Mouse (Mus musculus) erythroblast, adult 5-6 weeks (primary cell): ENCODE results near the gene Taar8a. TPM values are rescaled to one million over a fixed set of nuclear protein-coding genes. Genes with fewer than 3 reads are reported as not detected.

Experiments used
- ATAC-seq: replicated peaks from 2 replicates; pipeline ENCODE4 v1.8.0; 2016; ENCODE audit warnings: moderate number of reproducible peaks, mild to moderate bottlenecking, moderate TSS enrichment, inconsistent platforms; ENCODE audit not compliant: poor library complexity, low FRiP score, severe bottlenecking
- total RNA-seq, 2 experiments: library from RNA; stranded (forward) in 1 of 2; stranded (reverse) in 1 of 2; fragments of 150-400 nt in 1 of 2; fragments of 200-764, 138-1000 nt in 1 of 2; gene quantifications; 2 replicates each; pipeline versions ENCODE4 v1.2.3 to v1.2.4; 2015 to 2017; ENCODE audit warnings: low replicate concordance in 2 of 2

Taar8a gene
- total RNA-seq, 2 experiments from 2014 or later: not detected

DNA sequence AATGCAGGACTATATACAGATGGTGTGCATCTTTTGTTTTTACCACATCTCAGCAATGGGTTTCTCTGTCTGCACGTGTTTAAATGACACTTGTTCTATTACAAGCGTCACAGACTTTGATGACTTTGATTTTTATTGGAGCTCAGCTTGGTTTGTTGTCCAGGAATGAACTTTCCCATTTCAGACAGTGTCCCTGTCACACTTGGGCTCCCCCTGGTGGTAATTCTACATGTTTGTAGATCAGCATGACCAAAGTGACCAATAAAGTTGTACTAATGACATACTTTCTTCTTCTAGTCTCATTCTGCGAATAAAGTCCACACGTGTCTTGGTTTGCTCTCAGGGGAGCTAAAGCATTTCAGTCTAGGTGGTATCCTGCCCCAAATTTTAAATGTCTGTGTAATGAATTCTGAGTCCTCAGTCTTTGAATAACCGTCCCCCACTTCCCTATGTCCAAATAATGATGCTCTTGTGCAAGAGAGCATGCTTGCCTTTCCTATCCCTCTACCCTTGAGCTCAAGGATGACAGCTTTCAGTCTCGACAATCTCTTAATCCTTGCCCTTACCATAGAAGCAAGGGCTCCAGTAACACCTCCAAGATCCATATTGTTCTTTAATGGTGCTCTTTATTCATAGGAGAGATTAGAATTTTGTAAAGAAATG is 34.9 kb downstream of the Taar8a start:
- ATAC-seq: peak; percentile 74; the same call in 1 of the 2 replicates

Other genes starting within 250 kb of the Taar8a start
- gene Vnn3, start 225.0 kb upstream of the Taar8a start, total RNA-seq (2015; ENCODE audit: low replicate concordance): not detected in 2 replicates
- gene Vnn3, start 225.0 kb upstream of the Taar8a start, total RNA-seq (2017; ENCODE audit: low replicate concordance): 4.5 TPM in 2 replicates
- gene Vnn1, start 181.8 kb upstream of the Taar8a start, total RNA-seq (2015; ENCODE audit: low replicate concordance): not detected in 2 replicates
- not detected in 2 replicates for gene Vnn1, start 181.8 kb upstream of the Taar8a start, total RNA-seq (2017; ENCODE audit: low replicate concordance)
- gene Taar1, start 156.1 kb upstream of the Taar8a start, total RNA-seq (2015; ENCODE audit: low replicate concordance): not detected in 2 replicates
- gene Taar1, start 156.1 kb upstream of the Taar8a start, total RNA-seq (2017; ENCODE audit: low replicate concordance): not detected in 2 replicates
- not detected in 2 replicates for gene Taar2, start 137.9 kb upstream of the Taar8a start, total RNA-seq (2015; ENCODE audit: low replicate concordance)
- not detected in 2 replicates for gene Taar2, start 137.9 kb upstream of the Taar8a start, total RNA-seq (2017; ENCODE audit: low replicate concordance)
- not detected in 2 replicates for gene Taar3, start 126.9 kb upstream of the Taar8a start, total RNA-seq (2015; ENCODE audit: low replicate concordance)
- not detected in 2 replicates for gene Taar3, start 126.9 kb upstream of the Taar8a start, total RNA-seq (2017; ENCODE audit: low replicate concordance)
- gene Taar4, start 116.0 kb upstream of the Taar8a start, total RNA-seq (2015; ENCODE audit: low replicate concordance): not detected in 2 replicates
- gene Taar4, start 116.0 kb upstream of the Taar8a start, total RNA-seq (2017; ENCODE audit: low replicate concordance): not detected in 2 replicates
- gene Taar5, start 105.8 kb upstream of the Taar8a start, total RNA-seq (2015; ENCODE audit: low replicate concordance): not detected in 2 replicates
- gene Taar5, start 105.8 kb upstream of the Taar8a start, total RNA-seq (2017; ENCODE audit: low replicate concordance): not detected in 2 replicates
- gene Taar6, start 90.9 kb upstream of the Taar8a start, total RNA-seq (2015; ENCODE audit: low replicate concordance): not detected in 2 replicates
- gene Taar6, start 90.9 kb upstream of the Taar8a start, total RNA-seq (2017; ENCODE audit: low replicate concordance): not detected in 2 replicates
- gene Taar7a, start 83.0 kb upstream of the Taar8a start, total RNA-seq (2015; ENCODE audit: low replicate concordance): not detected in 2 replicates
- not detected in 2 replicates for gene Taar7a, start 83.0 kb upstream of the Taar8a start, total RNA-seq (2017; ENCODE audit: low replicate concordance)
- gene Taar7b, start 76.6 kb upstream of the Taar8a start, total RNA-seq (2015; ENCODE audit: low replicate concordance): not detected in 2 replicates
- gene Taar7b, start 76.6 kb upstream of the Taar8a start, total RNA-seq (2017; ENCODE audit: low replicate concordance): not detected in 2 replicates
- not detected in 2 replicates for gene Taar7d, start 49.3 kb upstream of the Taar8a start, total RNA-seq (2015; ENCODE audit: low replicate concordance)
- gene Taar7d, start 49.3 kb upstream of the Taar8a start, total RNA-seq (2017; ENCODE audit: low replicate concordance): not detected in 2 replicates
- gene Taar7e, start 38.9 kb upstream of the Taar8a start, total RNA-seq (2015; ENCODE audit: low replicate concordance): not detected in 2 replicates
- gene Taar7e, start 38.9 kb upstream of the Taar8a start, total RNA-seq (2017; ENCODE audit: low replicate concordance): not detected in 2 replicates
- not detected in 2 replicates for gene Taar7f, start 27.0 kb upstream of the Taar8a start, total RNA-seq (2015; ENCODE audit: low replicate concordance)
- gene Taar7f, start 27.0 kb upstream of the Taar8a start, total RNA-seq (2017; ENCODE audit: low replicate concordance): not detected in 2 replicates
- gene Taar8b, start 15.8 kb downstream of the Taar8a start, total RNA-seq (2015; ENCODE audit: low replicate concordance): not detected in 2 replicates
- not detected in 2 replicates for gene Taar8b, start 15.8 kb downstream of the Taar8a start, total RNA-seq (2017; ENCODE audit: low replicate concordance)
- gene Taar8c, start 25.4 kb downstream of the Taar8a start, total RNA-seq (2015; ENCODE audit: low replicate concordance): not detected in 2 replicates
- gene Taar8c, start 25.4 kb downstream of the Taar8a start, total RNA-seq (2017; ENCODE audit: low replicate concordance): not detected in 2 replicates
- gene Taar9, start 33.0 kb downstream of the Taar8a start, total RNA-seq (2015; ENCODE audit: low replicate concordance): not detected in 2 replicates
- not detected in 2 replicates for gene Taar9, start 33.0 kb downstream of the Taar8a start, total RNA-seq (2017; ENCODE audit: low replicate concordance)
- gene Stx7, start 72.8 kb downstream of the Taar8a start, total RNA-seq (2015; ENCODE audit: low replicate concordance): 25.1 and 25.4 TPM in 2 replicates
- gene Stx7, start 72.8 kb downstream of the Taar8a start, total RNA-seq (2017; ENCODE audit: low replicate concordance): 23.7 and 25.3 TPM in 2 replicates
- not detected in 2 replicates for gene Moxd1, start 147.0 kb downstream of the Taar8a start, total RNA-seq (2015; ENCODE audit: low replicate concordance)
- gene Moxd1, start 147.0 kb downstream of the Taar8a start, total RNA-seq (2017; ENCODE audit: low replicate concordance): not detected in 2 replicates